Comparison of ENCODE assay signal across 18 mouse cellular contexts in genomic region chr2:128170614-128171013, GRCm38 (mm10).
"Had no signal": no experiment of that assay in that cellular context is flagged by ENCODE, and none has a peak within 500 bp of the region (broad histone marks: within the 10 kb centered on the region; RNA-seq: fewer than 3 reads in every experiment).

No protein-coding gene starts in this region.

- ATAC-seq: lung, postnatal 0 days; midbrain, embryonic 13.5 days; midbrain, embryonic 15.5 days had no signal

- H3K36me3 ChIP-seq: lung, embryonic 15.5 days; midbrain, embryonic 13.5 days; midbrain, embryonic 15.5 days; neural tube, embryonic 12.5 days; stomach, embryonic 15.5 days had no signal

- H3K4me2 ChIP-seq: lung, embryonic 15.5 days; midbrain, embryonic 11.5 days; midbrain, embryonic 13.5 days; midbrain, embryonic 15.5 days; neural tube, embryonic 12.5 days; stomach, embryonic 15.5 days had no signal

- H3K27me3 ChIP-seq: lung, embryonic 15.5 days; midbrain, embryonic 13.5 days; midbrain, embryonic 15.5 days; neural tube, embryonic 12.5 days; stomach, embryonic 15.5 days had no signal

- H3K4me1 ChIP-seq: midbrain, embryonic 15.5 days; neural tube, embryonic 12.5 days had no signal

- H3K4me3 ChIP-seq: lung, embryonic 15.5 days; megakaryocyte, embryonic 14.5 days; midbrain, embryonic 13.5 days; midbrain, embryonic 15.5 days; neural tube, embryonic 12.5 days; stomach, embryonic 15.5 days had no signal

- DNase-seq: lung, adult 2 months; lung, postnatal 14 days; lung, postnatal 36 days; right cerebral cortex, postnatal 14 days; thymus, adult 2 months; thymus, postnatal 14 days; thymus, postnatal 36 days had no signal

- H3K9me3 ChIP-seq: lung, embryonic 15.5 days; megakaryocyte, embryonic 14.5 days; midbrain, embryonic 13.5 days; midbrain, embryonic 15.5 days; neural tube, embryonic 12.5 days; stomach, embryonic 15.5 days had no signal

- H3K27ac ChIP-seq: liver, embryonic 14.5 days; lung, embryonic 15.5 days; macrophage; midbrain, embryonic 13.5 days; midbrain, embryonic 15.5 days; neural tube, embryonic 12.5 days; stomach, embryonic 15.5 days; stomach, postnatal 0 days had no signal

- H3K9ac ChIP-seq: liver, embryonic 14.5 days; lung, embryonic 15.5 days; midbrain, embryonic 13.5 days; midbrain, embryonic 15.5 days; neural tube, embryonic 12.5 days; stomach, embryonic 15.5 days had no signal
